Mouse (Mus musculus) stomach, postnatal 0 days (tissue): Measurements from ENCODE around the gene Pikfyve.

Experiments
- CTCF ChIP-seq: IDR thresholded peaks from 2 replicates; pipeline ENCODE4 v1.5.1; 2016; ENCODE audit warnings: antibody characterized with exemption, low read depth, mild to moderate bottlenecking, moderate library complexity
- EP300 ChIP-seq: optimal IDR thresholded peaks from 2 replicates; pipeline ENCODE3; 2016; ENCODE audit warnings: antibody characterized with exemption

GRCm38 (mm10) chr1:65178902-65179432 lies 7.5 kb upstream of the Pikfyve start:
- TF ChIP-seq CTCF (peak; percentile 90), EP300 (no peak)
